9 mouse cellular contexts compared by ENCODE assay signal in the genomic region with DNA sequence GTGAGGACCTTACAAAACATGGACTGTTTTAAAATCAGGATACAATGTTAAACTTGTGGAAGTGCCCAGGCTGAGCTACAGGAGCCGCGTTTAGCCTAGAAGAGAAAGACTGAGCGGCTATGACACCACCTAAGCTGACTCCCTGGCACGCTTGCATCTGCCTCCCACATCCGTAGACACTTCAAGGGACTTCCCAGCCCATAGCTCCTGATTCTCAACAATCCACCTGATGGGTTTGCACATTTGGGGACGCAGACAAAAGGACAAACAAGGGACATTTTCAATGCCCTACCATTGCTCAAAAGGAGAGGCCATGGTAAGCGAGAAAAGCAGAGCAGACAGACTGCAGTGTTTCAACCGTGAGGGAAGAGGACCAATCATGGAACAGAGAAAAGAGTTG. TPM values are rescaled to one million over a fixed set of nuclear protein-coding genes. Genes with fewer than 3 reads are reported as not detected.
A peak's percentile ranks its signal among the peaks of the same experiment; 100 is the strongest.
DNase-seq lines count a peak whose midpoint lies in the region; ATAC-seq and TF ChIP-seq lines count a peak whose summit lies in the region.
"Had no signal": no experiment of that assay in that cellular context is flagged by ENCODE, and none has a peak within 500 bp of the region (broad histone marks: within the 10 kb centered on the region; RNA-seq: fewer than 3 reads in every experiment).

No protein-coding gene starts in this region.

- intact Hi-C loops in heart, postnatal 36 days (cut with DNase I): loop anchor here (2.0 to 5.0 kb wide), 2 partner anchors 31 to 72 kb away; no protein-coding TSS in a partner anchor

- H3K27me3 ChIP-seq in heart, embryonic 11.5 days (ENCODE audit: control insufficient read depth, insufficient read depth, low read length): no peaks in the 10 kb centered on the region
- no peaks in the 10 kb centered on the region for H3K27me3 ChIP-seq in E14TG2a.4 (ENCODE audit: insufficient read depth, low read length)
- no peaks in the 10 kb centered on the region for H3K27me3 ChIP-seq in forebrain, embryonic 16.5 days (replicated peaks; ENCODE audit: control insufficient read depth, insufficient read depth, low read length)
- H3K27me3 ChIP-seq in liver, embryonic 16.5 days (ENCODE audit: control insufficient read depth, insufficient read depth, low read depth, low read length): no peaks in the 10 kb centered on the region

- peak overlapping the region; percentile 67; the same call in 1 of the 2 replicates for H3K4me3 ChIP-seq in heart, embryonic 11.5 days (ENCODE audit: low read depth, low read length)
- H3K4me3 ChIP-seq in E14TG2a.4 (replicated peaks; ENCODE audit: low read length): peak overlapping the region; percentile 89
- H3K4me3 ChIP-seq in forebrain, embryonic 16.5 days (replicated peaks; ENCODE audit: low read length): peak overlapping the region; percentile 82
- H3K4me3 ChIP-seq in liver, embryonic 16.5 days (ENCODE audit: low read depth, low read length): no peak overlapping the region

- H3K4me1 ChIP-seq in heart, embryonic 11.5 days (ENCODE audit: control insufficient read depth, insufficient read depth, low read length): peaks cover 23% of the 10 kb centered on the region
- H3K4me1 ChIP-seq in E14TG2a.4 (replicated peaks; ENCODE audit: low read depth, low read length): peaks cover 77% of the 10 kb centered on the region
- peaks cover 34% of the 10 kb centered on the region for H3K4me1 ChIP-seq in forebrain, embryonic 16.5 days (replicated peaks; ENCODE audit: control insufficient read depth, insufficient read depth, low read length)
- H3K4me1 ChIP-seq in liver, embryonic 16.5 days (ENCODE audit: control insufficient read depth, low read depth, low read length): peaks cover 19% of the 10 kb centered on the region

- TF ChIP-seq CTCF in E14TG2a.4 (conservative IDR thresholded peaks at IDR 0.05; ENCODE audit: low read length): no peak

- peak overlapping the region; percentile 29; the same call in 1 of the 2 replicates for H3K27ac ChIP-seq in heart, embryonic 11.5 days (ENCODE audit: low read depth, low read length)
- H3K27ac ChIP-seq in forebrain, embryonic 16.5 days (ENCODE audit: low read length): no peak overlapping the region; the same call in 1 of the 2 replicates
- no peak overlapping the region for H3K27ac ChIP-seq in liver, embryonic 16.5 days (ENCODE audit: low read length)

- DNase-seq in heart, postnatal 36 days: no peak
- no peak for DNase-seq in testis, postnatal 14 days (ENCODE audit: low spot score)
- DNase-seq in kidney, postnatal 36 days: no peak

- 71% methylated on average over 8 of the region's 8 CpGs for WGBS in heart, embryonic 11.5 days (ENCODE audit: insufficient replicate concordance)
- 39% methylated on average over 8 of the region's 8 CpGs for WGBS in forebrain, embryonic 16.5 days
- WGBS in liver, embryonic 16.5 days (ENCODE audit: insufficient replicate concordance): 70% methylated on average over 8 of the region's 8 CpGs

- no peaks in the 10 kb centered on the region for H3K9me3 ChIP-seq in heart, embryonic 11.5 days (replicated peaks; ENCODE audit: control insufficient read depth, low read length)
- H3K9me3 ChIP-seq in E14TG2a.4 (ENCODE audit: low read length): no peaks in the 10 kb centered on the region
- no peaks in the 10 kb centered on the region for H3K9me3 ChIP-seq in forebrain, embryonic 16.5 days (ENCODE audit: control insufficient read depth, low read length)
- H3K9me3 ChIP-seq in liver, embryonic 16.5 days (replicated peaks; ENCODE audit: control insufficient read depth, low read length): no peaks in the 10 kb centered on the region

- no peak for ATAC-seq in heart, embryonic 11.5 days (replicated peaks; ENCODE audit: insufficient number of reproducible peaks, low FRiP score, low TSS enrichment)
- ATAC-seq in forebrain, embryonic 16.5 days: no peak
- no peak for ATAC-seq in liver, embryonic 16.5 days (ENCODE audit: low read depth)
- no peak for ATAC-seq in megakaryocyte-erythroid progenitor cell, adult 5-6 weeks (replicated peaks; ENCODE audit: low FRiP score, low TSS enrichment, poor library complexity, severe bottlenecking)

- H3K36me3 ChIP-seq in heart, embryonic 11.5 days (ENCODE audit: control insufficient read depth, insufficient read depth, low read length): peaks cover 7% of the 10 kb centered on the region; the same call in 1 of the 2 replicates
- H3K36me3 ChIP-seq in E14TG2a.4 (ENCODE audit: insufficient read depth, low read length): peaks cover 18% of the 10 kb centered on the region
- peaks cover 8% of the 10 kb centered on the region for H3K36me3 ChIP-seq in forebrain, embryonic 16.5 days (ENCODE audit: control insufficient read depth, insufficient read depth)
- no peaks in the 10 kb centered on the region; the same call in 1 of the 2 replicates for H3K36me3 ChIP-seq in liver, embryonic 16.5 days (ENCODE audit: control insufficient read depth, insufficient read depth)
- H3K36me3 ChIP-seq: G1E had no signal

- H3K4me2 ChIP-seq in heart, embryonic 11.5 days: peak overlapping the region; percentile 80
- peak overlapping the region; percentile 70 for H3K4me2 ChIP-seq in forebrain, embryonic 16.5 days (ENCODE audit: low read length)
- peak overlapping the region; percentile 93 for H3K4me2 ChIP-seq in liver, embryonic 16.5 days (ENCODE audit: low read depth, low read length)

- 0 out of 2 replicates have a peak overlapping the region, but pooled peaks have one; percentile 28 for H3K9ac ChIP-seq in heart, embryonic 11.5 days (ENCODE audit: low read depth, low read length)
- H3K9ac ChIP-seq in forebrain, embryonic 16.5 days (replicated peaks; ENCODE audit: low read depth, low read length): peak overlapping the region; percentile 100; the same call in 1 of the 2 replicates
- no peak overlapping the region for H3K9ac ChIP-seq in liver, embryonic 16.5 days (ENCODE audit: low read depth, low read length)

RNA-seq across cellular contexts. Expression of gene Slc38a1, which starts 3.1 kb away (rescaled TPM):
- polyA plus RNA-seq in heart, embryonic 11.5 days (2014; fragmentation: Nextera tagmentation; extraction: Ambion mirVana): 75.5 and 81.9 TPM in 2 replicates
- 10 to 100 TPM; 11.2 to 20.3 TPM for total RNA-seq in heart, postnatal 36 days (2021)
- polyA plus RNA-seq in forebrain, embryonic 16.5 days (2015; fragmentation: Nextera tagmentation; extraction: Ambion mirVana): 154 and 158 TPM in 2 replicates
- polyA plus RNA-seq in liver, embryonic 16.5 days (2015; fragmentation: Nextera tagmentation; extraction: Ambion mirVana): 12.3 and 13.4 TPM in 2 replicates
- total RNA-seq in megakaryocyte-erythroid progenitor cell, adult 5-6 weeks (2014; fragmentation: Nextera tagmentation): 63.5 and 84.0 TPM in 2 replicates
- total RNA-seq in megakaryocyte-erythroid progenitor cell, adult 5-6 weeks (2017): 51.3 and 52.2 TPM in 2 replicates
- polyA plus RNA-seq: G1E had no signal

RNA-seq across cellular contexts. Expression of gene Slc38a2, which starts 59.9 kb away (rescaled TPM):
- 139 and 157 TPM in 2 replicates for polyA plus RNA-seq in heart, embryonic 11.5 days (2014; fragmentation: Nextera tagmentation; extraction: Ambion mirVana)
- 100 to 1,000 TPM; 173 to 251 TPM for total RNA-seq in heart, postnatal 36 days (2021)
- polyA plus RNA-seq in forebrain, embryonic 16.5 days (2015; fragmentation: Nextera tagmentation; extraction: Ambion mirVana): 161 and 200 TPM in 2 replicates
- polyA plus RNA-seq in liver, embryonic 16.5 days (2015; fragmentation: Nextera tagmentation; extraction: Ambion mirVana): 37.9 and 38.8 TPM in 2 replicates
- 86.7 and 86.9 TPM in 2 replicates for total RNA-seq in megakaryocyte-erythroid progenitor cell, adult 5-6 weeks (2014; fragmentation: Nextera tagmentation)
- 75.3 and 82.3 TPM in 2 replicates for total RNA-seq in megakaryocyte-erythroid progenitor cell, adult 5-6 weeks (2017)
